Mouse (Mus musculus): ENCODE data around the gene Prkcb. TPM values are rescaled to one million over a fixed set of nuclear protein-coding genes. Genes with fewer than 3 reads are reported as not detected.

Gene Prkcb
- polyA plus RNA-seq, 1 experiment, result 1.0 TPM

DNA sequence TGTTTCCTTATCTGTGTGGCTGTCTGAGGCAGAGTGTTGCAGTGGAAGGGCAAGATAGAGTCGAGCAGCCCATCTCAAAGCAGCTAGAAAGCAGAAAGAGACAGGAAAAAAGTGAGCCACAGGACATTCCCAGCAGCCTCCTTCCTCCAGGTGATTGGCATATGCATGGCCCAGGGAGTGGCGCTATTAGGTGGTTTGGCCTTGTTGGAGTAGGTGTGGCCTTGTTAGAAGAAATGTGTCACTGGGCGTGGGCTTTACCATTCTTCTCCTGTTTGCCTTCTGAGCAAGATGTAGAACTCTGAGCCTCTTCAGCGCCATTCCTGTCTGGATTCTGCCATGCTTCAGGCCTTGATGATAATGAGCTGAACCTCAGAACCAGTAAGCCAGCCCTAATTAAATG lies 325.3 kb downstream of the Prkcb start:
- H3K4me3 ChIP-seq (ENCODE audit: insufficient read depth, low read length), result no peak overlapping the region
- TF ChIP-seq CTCF (IDR thresholded peaks at IDR 0.05; ENCODE audit: borderline replicate concordance, insufficient read depth, low read length) (no peak), POLR2A (IDR thresholded peaks at IDR 0.05; ENCODE audit: low read depth, low read length) (no peak)
- H3K4me1 ChIP-seq (ENCODE audit: control insufficient read depth, insufficient read depth, low read length), result no peaks in the 10 kb centered on the region
- no peak overlapping the region for H3K27ac ChIP-seq (ENCODE audit: insufficient read depth, low read length)

DNA sequence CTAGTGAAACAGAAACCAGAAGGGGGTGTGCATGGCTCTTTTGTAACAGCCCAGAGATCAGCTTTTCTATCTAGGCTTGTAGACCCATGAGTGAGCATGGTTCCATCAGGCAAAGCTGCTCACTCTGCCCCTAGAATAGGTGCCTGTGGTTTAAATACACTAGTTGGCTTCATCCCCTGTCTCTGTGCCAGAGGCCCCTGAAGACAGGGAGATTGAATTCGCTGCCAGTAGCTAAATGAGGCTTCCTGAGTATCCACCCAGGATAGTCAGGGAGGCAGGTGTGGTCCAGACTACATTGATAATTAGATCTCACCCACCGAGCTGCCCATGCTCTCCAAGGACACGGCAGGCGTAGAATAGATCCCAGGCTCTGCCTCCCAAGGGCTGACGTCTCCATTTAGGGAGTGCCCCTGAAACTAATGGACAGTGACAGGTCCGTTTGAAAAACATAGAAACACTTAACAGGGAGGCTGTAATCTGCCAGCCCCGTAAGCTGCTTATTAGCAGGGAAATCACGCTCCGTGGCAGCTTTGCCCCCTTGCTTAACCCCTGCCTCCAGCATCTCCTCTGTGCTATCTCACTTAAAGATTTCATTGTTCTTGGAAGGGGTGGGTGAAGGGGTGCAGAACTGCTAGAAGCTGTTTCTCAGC lies 333.7 kb downstream of the Prkcb start:
- no peaks in the 10 kb centered on the region for H3K4me1 ChIP-seq (ENCODE audit: control insufficient read depth, insufficient read depth, low read length)

GRCm38 (mm10) chr7:122623753-122624152 lies 335.2 kb downstream of the Prkcb start:
- Histone ChIP-seq H3K27ac (ENCODE audit: insufficient read depth, low read length) (no peak overlapping the region), H3K4me1 (ENCODE audit: control insufficient read depth, insufficient read depth, low read length) (no peaks in the 10 kb centered on the region), H3K4me3 (ENCODE audit: insufficient read depth, low read length) (no peak overlapping the region)
- TF ChIP-seq POLR2A (IDR thresholded peaks at IDR 0.05; ENCODE audit: low read depth, low read length), result no peak
- no peak for TF ChIP-seq CTCF (IDR thresholded peaks at IDR 0.05; ENCODE audit: borderline replicate concordance, insufficient read depth, low read length)

More for the DNA sequence above, 333.7 kb downstream of the Prkcb start:
- H3K27ac ChIP-seq (ENCODE audit: insufficient read depth, low read length), result no peak overlapping the region
- TF ChIP-seq POLR2A (IDR thresholded peaks at IDR 0.05; ENCODE audit: low read depth, low read length), result no peak
- no peak for TF ChIP-seq CTCF (IDR thresholded peaks at IDR 0.05; ENCODE audit: borderline replicate concordance, insufficient read depth, low read length)
- no peak overlapping the region for H3K4me3 ChIP-seq (ENCODE audit: insufficient read depth, low read length)

- no peak overlapping the region for H3K4me3 ChIP-seq (ENCODE audit: insufficient read depth, low read length)
- no peak overlapping the region for H3K27ac ChIP-seq (ENCODE audit: insufficient read depth, low read length)
- TF ChIP-seq CTCF (IDR thresholded peaks at IDR 0.05; ENCODE audit: borderline replicate concordance, insufficient read depth, low read length), result no peak
- no peaks in the 10 kb centered on the region for H3K4me1 ChIP-seq (ENCODE audit: control insufficient read depth, insufficient read depth, low read length)
These were observed 339.5 kb downstream of the Prkcb start for GRCm38 (mm10) chr7:122628050-122628449.

DNA sequence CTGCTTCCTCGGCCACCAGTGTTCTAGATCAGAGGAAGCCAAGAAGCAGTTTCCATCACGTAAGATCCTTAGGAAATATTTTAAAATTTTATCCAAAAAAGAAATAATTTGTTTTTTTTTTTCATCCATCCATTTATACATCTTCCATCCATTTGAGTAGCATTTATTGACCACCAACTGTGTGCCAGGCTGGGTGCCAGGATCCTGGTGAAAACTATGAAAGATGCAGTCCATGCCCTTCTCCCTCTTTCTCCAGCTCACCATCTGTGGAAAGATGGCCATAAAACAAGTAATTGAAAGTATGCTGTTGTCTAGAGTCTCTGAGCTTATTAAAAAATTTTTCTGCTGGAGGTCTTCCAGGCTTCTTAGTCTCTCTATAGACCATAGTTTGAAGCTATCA lies 341.8 kb downstream of the Prkcb start:
- no peak for TF ChIP-seq CTCF (IDR thresholded peaks at IDR 0.05; ENCODE audit: borderline replicate concordance, insufficient read depth, low read length)
- TF ChIP-seq POLR2A (IDR thresholded peaks at IDR 0.05; ENCODE audit: low read depth, low read length), result no peak
- H3K4me1 ChIP-seq (ENCODE audit: control insufficient read depth, insufficient read depth, low read length), result no peaks in the 10 kb centered on the region
- H3K4me3 ChIP-seq (ENCODE audit: insufficient read depth, low read length), result no peak overlapping the region
- no peak overlapping the region for H3K27ac ChIP-seq (ENCODE audit: insufficient read depth, low read length)

DNA sequence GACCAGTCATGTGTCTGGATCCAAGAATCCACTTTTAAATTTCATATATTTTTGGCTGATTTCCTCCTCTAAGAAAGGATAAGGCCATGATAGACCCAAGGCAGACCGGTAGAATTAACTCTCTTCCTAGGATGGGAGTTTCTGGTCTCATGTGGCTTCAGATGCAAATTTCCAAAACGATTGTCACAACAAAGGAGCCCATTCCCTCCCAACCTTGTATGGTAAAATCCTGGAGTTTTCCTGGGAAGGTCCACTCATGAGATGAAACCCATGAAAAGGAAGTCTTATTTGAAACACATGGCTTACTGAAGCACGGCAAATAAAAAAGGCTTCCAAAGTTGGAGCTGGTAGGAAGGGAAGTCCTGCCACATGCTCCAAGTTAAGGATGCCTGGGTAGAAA lies 342.6 kb downstream of the Prkcb start:
- Histone ChIP-seq H3K27ac (ENCODE audit: insufficient read depth, low read length) (no peak overlapping the region), H3K4me3 (ENCODE audit: insufficient read depth, low read length) (no peak overlapping the region), H3K4me1 (ENCODE audit: control insufficient read depth, insufficient read depth, low read length) (no peaks in the 10 kb centered on the region)
- no peak for TF ChIP-seq CTCF (IDR thresholded peaks at IDR 0.05; ENCODE audit: borderline replicate concordance, insufficient read depth, low read length)

DNA sequence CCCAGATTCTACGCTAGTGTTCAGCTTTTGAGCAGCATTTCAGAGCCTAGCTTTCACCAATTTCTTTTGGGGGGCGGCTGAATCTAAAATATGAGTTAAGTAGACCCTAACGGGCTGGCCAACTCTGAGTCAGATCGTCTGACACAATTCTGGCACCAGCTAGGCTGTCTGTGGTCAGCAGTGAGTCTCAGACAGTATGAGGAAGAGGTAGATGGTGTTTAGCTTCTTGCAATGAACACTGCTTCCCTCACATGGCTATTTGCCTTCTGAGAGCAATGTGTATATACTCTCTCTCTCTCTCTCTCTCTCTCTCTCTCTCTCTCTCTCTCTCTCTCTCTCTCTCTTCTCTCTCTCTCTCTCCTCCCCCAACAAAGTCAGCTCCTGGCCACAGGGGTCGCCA lies 344.4 kb downstream of the Prkcb start:
- H3K27ac ChIP-seq (ENCODE audit: insufficient read depth, low read length), result no peak overlapping the region
- no peak overlapping the region for H3K4me3 ChIP-seq (ENCODE audit: insufficient read depth, low read length)
- no peak for TF ChIP-seq POLR2A (IDR thresholded peaks at IDR 0.05; ENCODE audit: low read depth, low read length)
- no peak for TF ChIP-seq CTCF (IDR thresholded peaks at IDR 0.05; ENCODE audit: borderline replicate concordance, insufficient read depth, low read length)

DNA sequence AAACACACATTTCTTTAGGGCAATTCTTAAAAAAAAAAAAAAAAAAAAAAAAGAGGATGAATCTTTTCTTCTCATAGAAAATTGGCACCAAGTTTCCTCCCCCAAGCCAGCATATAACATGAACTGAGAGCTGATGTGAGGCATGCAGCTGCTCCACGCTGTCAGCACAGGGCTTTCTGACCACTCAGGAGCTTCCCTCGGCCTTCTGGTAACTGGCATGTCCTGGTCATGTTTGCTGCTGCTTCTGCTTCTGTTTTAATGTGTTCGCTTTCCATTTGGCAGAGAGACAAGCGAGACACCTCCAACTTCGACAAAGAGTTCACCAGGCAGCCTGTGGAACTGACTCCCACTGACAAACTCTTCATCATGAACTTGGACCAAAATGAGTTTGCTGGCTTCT lies 344.9 kb downstream of the Prkcb start:
- no peaks in the 10 kb centered on the region for H3K4me1 ChIP-seq (ENCODE audit: control insufficient read depth, insufficient read depth, low read length)
- TF ChIP-seq POLR2A (IDR thresholded peaks at IDR 0.05; ENCODE audit: low read depth, low read length) (no peak), CTCF (IDR thresholded peaks at IDR 0.05; ENCODE audit: borderline replicate concordance, insufficient read depth, low read length) (no peak)
- H3K27ac ChIP-seq (ENCODE audit: insufficient read depth, low read length), result no peak overlapping the region
- H3K4me3 ChIP-seq (ENCODE audit: insufficient read depth, low read length), result no peak overlapping the region

More for the DNA sequence above, 344.4 kb downstream of the Prkcb start:
- H3K4me1 ChIP-seq (ENCODE audit: control insufficient read depth, insufficient read depth, low read length), result no peaks in the 10 kb centered on the region

DNA sequence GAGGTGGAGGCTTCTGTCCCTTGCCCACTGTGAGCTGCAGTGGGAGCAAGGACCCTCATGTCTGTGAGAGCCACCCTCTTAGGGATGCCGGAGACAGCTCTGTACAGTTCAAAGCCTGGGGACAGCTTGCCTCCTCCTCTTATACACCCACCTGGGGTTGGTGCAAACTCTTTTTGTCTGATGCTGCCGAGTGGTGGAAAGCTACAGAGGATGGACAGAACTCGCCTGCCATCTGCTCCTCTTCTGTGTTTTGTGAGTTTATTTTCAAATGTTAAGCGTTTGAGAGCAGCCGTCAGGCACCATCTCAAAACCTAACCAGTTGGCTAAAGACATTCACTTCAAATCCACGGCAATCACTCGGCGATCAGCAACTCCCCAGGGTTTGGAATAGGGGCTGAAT lies 355.1 kb downstream of the Prkcb start:
- TF ChIP-seq CTCF (IDR thresholded peaks at IDR 0.05; ENCODE audit: borderline replicate concordance, insufficient read depth, low read length), result no peak
- no peak for TF ChIP-seq POLR2A (IDR thresholded peaks at IDR 0.05; ENCODE audit: low read depth, low read length)
- Histone ChIP-seq H3K27ac (ENCODE audit: insufficient read depth, low read length) (no peak overlapping the region), H3K4me3 (ENCODE audit: insufficient read depth, low read length) (no peak overlapping the region), H3K4me1 (ENCODE audit: control insufficient read depth, insufficient read depth, low read length) (no peaks in the 10 kb centered on the region)

DNA sequence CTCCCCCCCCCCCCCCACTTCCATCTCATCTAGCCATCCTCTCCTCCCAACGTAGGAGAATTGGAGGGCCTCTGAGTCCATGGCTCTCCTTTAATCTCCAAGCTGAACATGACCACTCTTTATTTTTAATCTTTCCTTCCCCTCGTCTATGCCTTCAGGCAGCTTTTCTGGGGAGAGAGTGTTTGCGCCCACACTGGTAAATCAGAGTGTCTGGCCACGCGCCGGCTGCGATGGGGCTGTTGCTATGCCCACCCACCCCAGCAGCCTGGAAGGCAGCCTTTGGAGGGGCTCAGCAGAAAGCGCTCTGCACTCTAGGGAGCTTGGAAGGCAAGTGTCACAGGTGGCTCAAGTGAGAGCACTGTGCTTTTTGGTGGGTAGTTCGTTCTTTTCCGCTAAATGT lies 360.8 kb downstream of the Prkcb start:
- Histone ChIP-seq H3K27ac (ENCODE audit: insufficient read depth, low read length) (no peak overlapping the region), H3K4me3 (ENCODE audit: insufficient read depth, low read length) (no peak overlapping the region), H3K4me1 (ENCODE audit: control insufficient read depth, insufficient read depth, low read length) (no peaks in the 10 kb centered on the region)
- TF ChIP-seq CTCF (IDR thresholded peaks at IDR 0.05; ENCODE audit: borderline replicate concordance, insufficient read depth, low read length) (no peak), POLR2A (IDR thresholded peaks at IDR 0.05; ENCODE audit: low read depth, low read length) (no peak)

DNA sequence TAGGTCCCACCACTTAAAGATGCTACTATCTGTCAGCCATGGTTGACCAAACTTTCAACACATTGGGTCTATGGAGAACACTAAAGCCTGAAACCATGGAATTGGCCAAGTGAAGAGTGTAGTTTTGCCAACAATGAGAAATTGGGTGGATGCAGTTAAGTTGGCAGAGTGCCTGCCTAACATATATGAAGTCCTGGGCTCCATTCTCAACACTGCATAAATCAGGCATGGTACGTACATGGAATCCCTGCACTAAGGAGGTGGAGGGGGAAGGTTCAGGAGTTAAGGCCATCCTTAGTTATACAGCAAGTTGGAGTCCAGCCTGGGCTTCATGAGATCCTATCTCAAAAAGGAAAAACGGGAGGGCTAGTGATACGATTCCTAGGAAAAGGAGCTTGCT lies 364.0 kb downstream of the Prkcb start:
- Histone ChIP-seq H3K27ac (ENCODE audit: insufficient read depth, low read length) (no peak overlapping the region), H3K4me3 (ENCODE audit: insufficient read depth, low read length) (no peak overlapping the region), H3K4me1 (ENCODE audit: control insufficient read depth, insufficient read depth, low read length) (no peaks in the 10 kb centered on the region)
- no peak for TF ChIP-seq CTCF (IDR thresholded peaks at IDR 0.05; ENCODE audit: borderline replicate concordance, insufficient read depth, low read length)

Data from embryonic fibroblast, embryonic 13.5 days (primary cell).